9 mouse cellular contexts compared by ENCODE assay signal in genomic region chrX:136313792-136314564, GRCm38 (mm10). TPM values are rescaled to one million over a fixed set of nuclear protein-coding genes. Genes with fewer than 3 reads are reported as not detected.
DNase-seq lines count a peak whose midpoint lies in the region; ATAC-seq and TF ChIP-seq lines count a peak whose summit lies in the region.
"Had no signal": no experiment of that assay in that cellular context is flagged by ENCODE, and none has a peak within 500 bp of the region (broad histone marks: within the 10 kb centered on the region; RNA-seq: fewer than 3 reads in every experiment).

No protein-coding gene starts in this region.

- no peak overlapping the region for H3K27ac ChIP-seq in lung, embryonic 14.5 days (ENCODE audit: low read depth)
- no peak overlapping the region for H3K27ac ChIP-seq in lung, postnatal 0 days (ENCODE audit: low read length)
- H3K27ac ChIP-seq in hindbrain, embryonic 10.5 days, result peak overlapping the region; percentile 5; the same call in 1 of the 2 replicates
- no peak overlapping the region for H3K27ac ChIP-seq in midbrain, embryonic 11.5 days (ENCODE audit: low read depth, low read length)

- H3K9me3 ChIP-seq in lung, embryonic 14.5 days (ENCODE audit: low read depth, low read length), result no peaks in the 10 kb centered on the region
- no peaks in the 10 kb centered on the region for H3K9me3 ChIP-seq in lung, postnatal 0 days (ENCODE audit: low read length)
- H3K9me3 ChIP-seq in hindbrain, embryonic 10.5 days, result no peaks in the 10 kb centered on the region
- H3K9me3 ChIP-seq in midbrain, embryonic 11.5 days (ENCODE audit: control insufficient read depth, low read length), result no peaks in the 10 kb centered on the region

- TF ChIP-seq CTCF in lung, embryonic 14.5 days (IDR thresholded peaks at IDR 0.05; ENCODE audit: low read depth), result no peak
- TF ChIP-seq CTCF in lung, postnatal 0 days (IDR thresholded peaks at IDR 0.05), result no peak

- H3K27me3 ChIP-seq in lung, embryonic 14.5 days (ENCODE audit: insufficient read depth, low read length), result no peaks in the 10 kb centered on the region
- H3K27me3 ChIP-seq in lung, postnatal 0 days (replicated peaks; ENCODE audit: insufficient read depth, low read length), result no peaks in the 10 kb centered on the region
- H3K27me3 ChIP-seq in hindbrain, embryonic 10.5 days (ENCODE audit: insufficient read depth, poor library complexity, severe bottlenecking), result no peaks in the 10 kb centered on the region
- no peaks in the 10 kb centered on the region for H3K27me3 ChIP-seq in midbrain, embryonic 11.5 days (ENCODE audit: control insufficient read depth, insufficient read depth, low read length)

- no peak for TF ChIP-seq EP300 in lung, postnatal 0 days (IDR thresholded peaks at IDR 0.05)

- no peak overlapping the region for H3K4me2 ChIP-seq in lung, embryonic 14.5 days
- H3K4me2 ChIP-seq in lung, postnatal 0 days (replicated peaks; ENCODE audit: low read depth, low read length), result no peak overlapping the region
- H3K4me2 ChIP-seq in midbrain, embryonic 11.5 days, result no peak overlapping the region

- no peak for ATAC-seq in lung, embryonic 14.5 days (ENCODE audit: insufficient read depth)
- no peak for ATAC-seq in lung, postnatal 0 days
- ATAC-seq in midbrain, embryonic 11.5 days (ENCODE audit: low FRiP score), result peak; percentile 65

- peak; percentile 16 for DNase-seq in lung, embryonic 14.5 days
- DNase-seq in lung, postnatal 0 days (ENCODE audit: low spot score), result no peak
- DNase-seq in hindbrain, embryonic 10.5 days (ENCODE audit: low spot score), result peak; percentile 15
- no peak for DNase-seq in midbrain, embryonic 11.5 days (ENCODE audit: low spot score, missing footprints)
- DNase-seq in spleen, postnatal 36 days (ENCODE audit: low spot score in 2 of 2), result no peak
- DNase-seq in lung, postnatal 14 days, result no peak
- no peak for DNase-seq in spleen, postnatal 10 days (ENCODE audit: low spot score in 2 of 2)
- DNase-seq in urinary bladder, adult 2 months (ENCODE audit: low spot score), result no peak
- DNase-seq: kidney, adult 9 months had no signal

- no peaks in the 10 kb centered on the region for H3K36me3 ChIP-seq in lung, embryonic 14.5 days (ENCODE audit: insufficient read depth)
- H3K36me3 ChIP-seq in lung, postnatal 0 days (ENCODE audit: insufficient read depth, low read length), result no peaks in the 10 kb centered on the region
- no peaks in the 10 kb centered on the region for H3K36me3 ChIP-seq in hindbrain, embryonic 10.5 days
- H3K36me3 ChIP-seq in midbrain, embryonic 11.5 days (ENCODE audit: control insufficient read depth, insufficient read depth, low read length), result no peaks in the 10 kb centered on the region

- no peak overlapping the region for H3K9ac ChIP-seq in lung, embryonic 14.5 days
- H3K9ac ChIP-seq in lung, postnatal 0 days (replicated peaks; ENCODE audit: low read depth), result no peak overlapping the region
- no peak overlapping the region for H3K9ac ChIP-seq in midbrain, embryonic 11.5 days (ENCODE audit: low read length)

- no peak overlapping the region for H3K4me3 ChIP-seq in lung, embryonic 14.5 days (ENCODE audit: low read depth, low read length)
- H3K4me3 ChIP-seq in lung, postnatal 0 days (ENCODE audit: low read depth, low read length), result no peak overlapping the region
- H3K4me3 ChIP-seq in hindbrain, embryonic 10.5 days, result no peak overlapping the region
- H3K4me3 ChIP-seq in midbrain, embryonic 11.5 days (ENCODE audit: low read depth, low read length), result no peak overlapping the region

- 22% methylated on average over 8 of the region's 8 CpGs for WGBS in lung, embryonic 14.5 days
- 23% methylated on average over 8 of the region's 8 CpGs for WGBS in lung, postnatal 0 days
- WGBS in hindbrain, embryonic 10.5 days, result 28% methylated on average over 8 of the region's 8 CpGs
- 26% methylated on average over 8 of the region's 8 CpGs for WGBS in midbrain, embryonic 11.5 days

- no peaks in the 10 kb centered on the region for H3K4me1 ChIP-seq in lung, embryonic 14.5 days (ENCODE audit: insufficient read depth)
- H3K4me1 ChIP-seq in lung, postnatal 0 days (ENCODE audit: insufficient read depth, low read depth, low read length), result no peaks in the 10 kb centered on the region
- 0 out of 2 replicates have a peak, but pooled peaks cover 3% of the 10 kb centered on the region for H3K4me1 ChIP-seq in hindbrain, embryonic 10.5 days (replicated peaks)
- no peaks in the 10 kb centered on the region; the same call in 1 of the 2 replicates for H3K4me1 ChIP-seq in midbrain, embryonic 11.5 days (ENCODE audit: control insufficient read depth, insufficient read depth, low read length)

RNA-seq across cellular contexts. Expression of gene Bex3, which starts 43.9 kb away (rescaled TPM):
- 513 and 523 TPM in 2 replicates for polyA plus RNA-seq in lung, embryonic 14.5 days (2014; fragmentation: Nextera tagmentation; extraction: Ambion mirVana)
- 275 and 314 TPM in 2 replicates for polyA plus RNA-seq in lung, postnatal 0 days (2015; fragmentation: Nextera tagmentation; extraction: Ambion mirVana)
- 678 and 708 TPM in 2 replicates for polyA plus RNA-seq in hindbrain, embryonic 10.5 days (2016; fragmentation: Nextera tagmentation; extraction: Ambion mirVana)
- 666 and 674 TPM in 2 replicates for polyA plus RNA-seq in midbrain, embryonic 11.5 days (2014; fragmentation: Nextera tagmentation; extraction: Ambion mirVana)
- 90.1 and 103 TPM in 2 replicates for polyA plus RNA-seq in urinary bladder, adult 2 months (2012; rRNA removed)

Comparison
In these comparisons a context has a peak if more than half of its experiments do, and no peak if none do; other contexts are left out.
1. DNase-seq: peak in lung, embryonic 14.5 days (single experiment) and hindbrain, embryonic 10.5 days (single experiment); none in lung, postnatal 0 days (single experiment), midbrain, embryonic 11.5 days (single experiment), spleen, postnatal 36 days (0 of 2), lung, postnatal 14 days (single experiment), spleen, postnatal 10 days (0 of 2) and urinary bladder, adult 2 months (single experiment).